Mouse (Mus musculus) small intestine, adult 2 months (tissue): ENCODE results near the gene Tomm40.
A peak's percentile ranks its signal among the peaks of the same experiment; 100 is the strongest.

Experiments used
- CTCF ChIP-seq: fragments of 200-500 bp; IDR thresholded peaks from 2 replicates; pipeline ENCODE4 v1.5.1; 2012; ENCODE audit warnings: low read depth, mild to moderate bottlenecking, control low read depth, inconsistent platforms, low read length, moderate library complexity, mixed read lengths; ENCODE audit not compliant: insufficient replicate concordance, insufficient read length; ENCODE audit errors: extremely low read depth
- POLR2A ChIP-seq: fragments of 200-500 bp; IDR thresholded peaks from 2 replicates; pipeline ENCODE4 v1.6.1; 2012; ENCODE audit warnings: low read depth, mild to moderate bottlenecking, control low read depth, inconsistent platforms, low read length, moderate library complexity

DNA sequence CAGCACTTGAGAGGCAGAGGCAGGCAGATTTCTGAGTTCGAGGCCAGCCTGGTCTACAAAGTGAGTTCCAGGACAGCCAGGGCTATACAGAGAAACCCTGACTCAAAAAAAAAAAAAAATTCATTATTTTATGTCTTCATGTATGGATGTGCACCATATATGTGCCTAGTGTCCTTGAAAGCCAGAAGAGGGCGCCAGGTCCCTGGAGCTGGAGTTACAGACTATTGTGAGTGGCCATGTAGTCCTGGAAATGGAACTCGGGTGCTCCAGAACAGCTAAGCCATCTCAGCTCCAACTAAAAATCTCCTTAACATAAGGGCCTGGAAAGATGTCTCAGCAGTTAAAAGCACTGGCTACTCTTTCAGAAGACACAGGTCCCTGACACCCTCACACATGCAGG lies 48.5 kb downstream of the Tomm40 start:
- TF ChIP-seq POLR2A (no peak), CTCF (peak; percentile 23; the same call in 1 of the 2 replicates)
